Mouse (Mus musculus) heart, postnatal 10 days (tissue): ENCODE measurements at regions not wholly inside any gene's neighbourhood (a gene's known extent, or its start where the extent isn't known, plus 50 kb on each side); places are given as distances from the start of the nearest gene placed in this dataset.

Experiments
- DNase-seq, 2 experiments: peaks; one replicate each; pipeline ENCODE4 v3.0.0; 2021
- intact Hi-C: fragments of 180-260 bp; cut with DNase I; formaldehyde crosslinking; loops from one replicate; pipeline ENCODE4 v1.15.1; 2025

- no peak for DNase-seq
- intact Hi-C loops = no loop called here
Observed at GRCm38 (mm10) chr1:193618250-193618649, 248.2 kb upstream of the Camk1g start.

GRCm38 (mm10) chr1:193610471-193610870 lies 240.4 kb upstream of the Camk1g start:
- intact Hi-C loops = no loop called here
- DNase-seq = no peak

- intact Hi-C loops = no loop called here
- no peak for DNase-seq
Observed at GRCm38 (mm10) chr1:193599895-193600294, 229.8 kb upstream of the Camk1g start.

GRCm38 (mm10) chr1:193599163-193599562 lies 229.1 kb upstream of the Camk1g start:
- DNase-seq = no peak
- intact Hi-C loops = no loop called here

DNA sequence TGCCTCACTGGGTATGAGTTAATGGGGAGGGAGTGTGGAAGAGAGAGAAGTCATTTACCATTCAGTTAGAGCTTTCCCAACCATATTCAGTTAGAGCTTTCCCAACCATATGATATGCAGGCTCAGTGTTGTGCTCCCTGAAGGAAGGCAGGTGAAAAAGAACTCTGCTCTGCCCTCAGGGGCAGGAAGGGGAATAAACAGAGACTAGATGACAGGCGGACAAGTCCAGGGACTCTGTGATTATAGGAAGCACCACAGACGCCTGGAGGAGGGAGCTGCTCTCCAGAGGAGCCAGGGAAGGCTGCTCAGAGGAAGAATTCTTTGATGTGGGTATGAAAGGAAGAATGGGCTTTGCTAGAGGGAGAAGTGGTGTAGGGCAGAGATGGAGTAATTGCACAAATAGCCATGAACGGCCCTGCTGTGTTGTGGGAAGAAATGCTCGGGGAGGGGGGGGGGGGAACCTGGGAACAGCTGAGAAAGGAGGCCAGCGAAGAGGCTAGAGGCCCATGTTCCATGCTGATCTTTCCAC lies 220.3 kb upstream of the Camk1g start:
- intact Hi-C loops = no loop called here
- DNase-seq = no peak

DNA sequence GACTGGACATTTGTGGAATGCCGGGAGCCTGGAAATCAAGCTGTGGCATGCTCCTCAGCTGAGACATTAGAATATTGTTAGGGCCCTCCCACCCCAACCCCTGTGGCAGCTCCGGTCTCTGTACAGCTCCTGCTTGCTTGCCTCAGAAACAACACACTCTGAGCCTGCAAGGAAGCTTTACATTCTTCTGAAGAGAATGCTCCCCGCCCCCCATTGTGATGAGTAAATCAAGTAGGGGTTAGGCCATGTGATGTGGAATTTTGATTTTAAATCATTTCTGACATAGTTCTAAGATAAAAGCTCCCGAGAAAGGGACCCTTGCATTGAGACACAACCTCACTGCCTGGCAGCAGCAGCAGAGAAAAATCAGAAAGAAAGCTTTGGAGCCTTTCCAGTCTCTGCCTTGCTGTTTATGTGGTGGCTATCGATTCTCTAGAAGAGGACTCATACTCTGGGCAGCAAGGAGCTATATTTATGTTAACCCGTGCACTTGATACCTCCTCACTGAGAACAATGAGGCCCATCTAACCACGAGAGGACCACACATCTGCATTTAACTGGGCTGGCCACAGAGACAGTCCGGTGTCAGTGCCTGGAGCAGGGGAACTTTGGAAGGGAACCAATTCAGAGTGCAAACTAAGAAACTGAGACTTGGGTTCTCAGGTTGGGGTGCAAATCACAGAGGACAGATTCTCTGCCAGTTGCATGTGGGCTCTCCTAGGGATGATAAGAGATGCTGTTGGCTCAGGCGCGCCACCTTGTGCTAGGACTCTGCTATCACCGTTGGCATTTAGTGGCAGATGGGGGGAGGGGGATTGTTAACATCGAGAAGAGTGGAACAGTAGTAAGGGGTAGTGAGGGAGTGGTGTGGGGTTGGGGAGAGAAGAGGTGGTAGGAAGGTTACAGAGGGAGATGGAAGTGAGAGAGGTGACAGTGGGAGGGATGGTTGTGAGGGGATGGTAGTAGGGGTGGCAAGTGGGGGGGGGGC lies 218.7 kb upstream of the Camk1g start:
- DNase-seq = peak; percentile 67 to 84
- intact Hi-C loops = loop anchor here (1.0 to 5.0 kb wide), 3 partner anchors 86 to 202 kb away; no protein-coding TSS in a partner anchor

GRCm38 (mm10) chr1:193587317-193587716 lies 217.2 kb upstream of the Camk1g start:
- no peak for DNase-seq
- intact Hi-C loops = loop anchor here (5.0 kb wide), 1 partner anchor 85 kb away; no protein-coding TSS in a partner anchor

DNA sequence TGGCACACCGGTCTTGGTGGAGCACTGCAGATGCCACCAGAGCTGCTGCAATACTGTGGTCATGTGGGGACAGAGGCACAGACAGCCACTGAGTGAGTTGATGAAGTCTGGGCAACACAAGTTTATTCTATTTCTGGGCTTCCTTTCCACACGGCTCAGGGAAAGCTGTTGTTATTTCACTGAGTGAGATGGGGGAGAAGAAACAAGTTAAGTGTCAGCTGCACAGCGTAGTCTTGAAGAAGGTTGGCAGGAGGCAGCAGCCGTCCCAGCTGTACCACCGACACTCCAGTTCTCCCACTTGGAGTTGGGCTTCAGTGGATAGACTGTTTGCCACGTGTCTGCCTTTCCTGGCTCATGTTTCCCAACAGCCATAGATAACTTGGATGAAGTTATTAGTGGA lies 216.8 kb upstream of the Camk1g start:
- intact Hi-C loops = loop anchor here (5.0 kb wide), 1 partner anchor 85 kb away; no protein-coding TSS in a partner anchor
- peak in 1 of 2 experiments; percentile 33 for DNase-seq

DNA sequence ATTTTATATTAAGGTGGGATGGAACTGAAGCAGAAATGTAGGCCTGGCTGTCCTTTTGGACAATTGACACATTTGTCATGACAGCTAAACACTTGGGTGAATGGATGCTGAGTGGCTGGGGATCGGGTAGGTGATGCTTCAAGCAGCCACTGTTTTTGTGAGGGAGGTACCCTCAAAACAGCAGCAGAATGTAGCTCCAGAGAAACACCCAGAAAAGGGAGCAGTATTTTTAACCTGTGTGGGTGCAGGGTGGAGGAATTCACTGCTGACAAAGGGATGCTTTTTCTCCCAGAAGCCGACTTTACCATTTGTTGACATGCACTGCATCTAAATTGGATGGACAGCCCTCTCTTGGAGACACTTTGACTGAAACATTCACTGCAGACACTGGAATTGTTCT lies 213.7 kb upstream of the Camk1g start:
- intact Hi-C loops = no loop called here

DNA sequence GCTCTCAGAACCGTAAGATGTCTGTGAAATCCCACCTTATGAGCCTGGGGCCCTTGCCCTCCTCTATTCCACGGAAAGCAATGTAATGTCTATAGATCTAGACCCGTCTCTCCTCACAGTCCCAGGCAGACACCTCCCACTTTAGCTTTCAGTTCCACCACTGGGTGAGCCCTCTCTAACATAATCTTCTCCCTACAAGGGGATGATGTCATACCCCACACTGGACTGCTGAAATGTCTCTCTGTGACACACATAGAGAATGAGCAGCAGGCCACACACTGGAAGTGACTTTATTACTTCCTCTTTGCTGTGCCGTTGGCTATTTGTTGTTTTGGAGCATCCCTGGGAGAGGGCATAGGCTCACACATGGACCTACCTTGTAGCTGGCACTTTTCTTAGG lies 210.3 kb upstream of the Camk1g start:
- peak; percentile 24 to 27 for DNase-seq
- intact Hi-C loops = no loop called here

More for the DNA sequence above, 213.7 kb upstream of the Camk1g start:
- no peak for DNase-seq

- DNase-seq = no peak
- intact Hi-C loops = loop anchor here (5.0 kb wide), 1 partner anchor 88 kb away; no protein-coding TSS in a partner anchor
Observed at GRCm38 (mm10) chr1:193579671-193580070, 209.6 kb upstream of the Camk1g start.

DNA sequence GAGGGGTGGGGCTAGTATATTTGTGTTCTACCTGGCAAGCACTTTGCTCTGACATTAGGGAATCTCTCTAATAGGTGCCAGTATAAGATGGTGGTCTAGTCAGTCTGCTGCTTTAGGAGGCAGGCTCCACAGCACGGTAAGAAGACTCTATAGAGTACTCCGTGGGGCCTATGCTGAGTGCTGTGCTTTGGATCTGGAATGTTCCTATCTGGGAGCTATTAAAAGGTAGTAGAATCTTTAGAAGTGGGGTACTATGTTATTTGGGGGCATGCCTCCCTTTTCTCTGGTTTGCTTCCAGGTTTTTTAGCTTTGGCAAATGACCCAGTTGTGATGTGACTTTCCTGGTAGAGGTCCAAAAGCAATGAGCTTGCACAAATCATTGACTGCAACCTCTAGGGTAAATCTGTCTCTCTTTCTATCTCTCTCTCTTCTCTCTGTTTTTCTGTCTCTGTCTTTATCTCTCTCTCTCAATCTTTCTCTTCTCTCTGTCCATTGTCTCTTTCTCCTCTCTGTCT lies 208.6 kb upstream of the Camk1g start:
- peak; percentile 50 to 63 for DNase-seq
- intact Hi-C loops = loop anchor here (5.0 kb wide), 1 partner anchor 89 kb away; no protein-coding TSS in a partner anchor

- DNase-seq = no peak
- intact Hi-C loops = loop anchor here (5.0 kb wide), 1 partner anchor 89 kb away; no protein-coding TSS in a partner anchor
Observed at GRCm38 (mm10) chr1:193577821-193578220, 207.7 kb upstream of the Camk1g start.

- DNase-seq = peak; percentile 83 to 85
- intact Hi-C loops = loop anchor here (1.0 to 5.0 kb wide), 3 partner anchors 91 to 647 kb away; no protein-coding TSS in a partner anchor
Observed at GRCm38 (mm10) chr1:193575986-193576713, 206.1 kb upstream of the Camk1g start.

- DNase-seq = no peak
- intact Hi-C loops = no loop called here
Observed at GRCm38 (mm10) chr1:193572827-193573226, 202.7 kb upstream of the Camk1g start.

GRCm38 (mm10) chr1:193572411-193572810 lies 202.3 kb upstream of the Camk1g start:
- no peak for DNase-seq
- intact Hi-C loops = no loop called here

DNA sequence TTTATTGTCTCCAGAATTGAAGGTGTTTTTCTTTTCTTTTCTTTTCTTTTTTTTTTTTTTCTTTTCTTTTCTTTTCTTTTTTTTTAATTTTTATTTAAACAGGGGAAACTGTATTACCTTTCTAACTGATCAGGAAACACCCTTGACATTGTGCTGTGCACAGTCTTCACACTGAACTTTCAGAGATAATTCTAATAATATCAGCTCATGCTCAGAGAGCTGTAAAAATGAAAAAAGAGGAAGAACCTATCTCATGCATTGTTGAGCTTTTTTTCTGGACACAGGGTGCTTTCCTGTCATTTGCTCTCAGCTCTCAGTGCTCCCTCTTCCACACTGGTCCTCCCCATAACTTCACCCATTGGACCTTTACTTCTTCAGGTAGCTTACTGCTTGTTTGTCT lies 201.0 kb upstream of the Camk1g start:
- DNase-seq = no peak
- intact Hi-C loops = no loop called here

GRCm38 (mm10) chr1:193568586-193569174 lies 198.6 kb upstream of the Camk1g start:
- intact Hi-C loops = no loop called here
- no peak for DNase-seq

- DNase-seq = no peak
- intact Hi-C loops = no loop called here
Observed at GRCm38 (mm10) chr1:193567217-193567616, 197.1 kb upstream of the Camk1g start.

DNA sequence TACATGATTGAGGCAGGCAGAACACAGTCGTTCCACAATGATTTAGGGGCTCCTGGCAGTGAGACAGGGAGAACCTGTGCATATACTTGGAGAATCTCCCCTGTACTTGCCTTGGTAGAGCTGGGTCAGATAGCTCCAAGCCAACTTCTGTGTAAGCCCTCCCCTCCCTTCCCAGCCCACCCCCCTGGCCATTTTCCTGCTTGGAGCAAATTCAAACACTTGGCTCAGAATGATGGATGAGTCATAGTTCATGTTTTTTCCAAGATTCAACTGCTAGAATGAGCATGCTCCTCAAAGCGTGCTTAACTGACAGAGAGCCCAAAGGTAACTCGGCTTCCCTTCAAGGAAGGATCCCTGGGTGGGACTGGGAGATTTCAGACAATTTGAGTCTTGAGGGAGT lies 194.1 kb upstream of the Camk1g start:
- DNase-seq = peak; percentile 30 to 36
- intact Hi-C loops = no loop called here
